Mouse (Mus musculus) lung, postnatal 36 days (tissue): Measurements from ENCODE around the gene Fgf2.

Experiments used
- DNase-seq: peaks from one replicate; pipeline ENCODE4 v3.0.0; 2022; ENCODE audit warnings: mixed read lengths

Fgf2 gene

GRCm38 (mm10) chr3:37360729-37361128 is 12.6 kb downstream of the Fgf2 start:
- peak; percentile 57 for DNase-seq

GRCm38 (mm10) chr3:37365144-37365543 is 17.0 kb downstream of the Fgf2 start:
- no peak for DNase-seq

- peak; percentile 51 for DNase-seq
Observed at GRCm38 (mm10) chr3:37365976-37366375, 17.8 kb downstream of the Fgf2 start.

- no peak for DNase-seq
Observed at GRCm38 (mm10) chr3:37366381-37367053, 18.4 kb downstream of the Fgf2 start.

GRCm38 (mm10) chr3:37370407-37370806 is 22.3 kb downstream of the Fgf2 start:
- DNase-seq, result no peak

- DNase-seq, result no peak
Observed at GRCm38 (mm10) chr3:37373712-37374111, 25.6 kb downstream of the Fgf2 start.

- no peak for DNase-seq
Observed at GRCm38 (mm10) chr3:37377926-37378325, 29.8 kb downstream of the Fgf2 start.

- DNase-seq, result peak; percentile 69
Observed at GRCm38 (mm10) chr3:37378412-37378811, 30.3 kb downstream of the Fgf2 start.

- no peak for DNase-seq
Observed at GRCm38 (mm10) chr3:37379201-37379600, 31.1 kb downstream of the Fgf2 start.

GRCm38 (mm10) chr3:37379930-37380881 is 32.1 kb downstream of the Fgf2 start:
- peak; percentile 85 for DNase-seq

GRCm38 (mm10) chr3:37381457-37381856 is 33.3 kb downstream of the Fgf2 start:
- DNase-seq, result no peak

GRCm38 (mm10) chr3:37383096-37383765 is 35.1 kb downstream of the Fgf2 start:
- no peak for DNase-seq

- no peak for DNase-seq
Observed at GRCm38 (mm10) chr3:37387310-37387709, 39.2 kb downstream of the Fgf2 start.

GRCm38 (mm10) chr3:37396930-37397608 is 48.9 kb downstream of the Fgf2 start:
- DNase-seq, result no peak

- DNase-seq, result peak; percentile 37
Observed at GRCm38 (mm10) chr3:37397646-37398045, 49.5 kb downstream of the Fgf2 start.

- peak; percentile 72 for DNase-seq
Observed at GRCm38 (mm10) chr3:37398661-37399395, 50.7 kb downstream of the Fgf2 start.

- peak; percentile 28 for DNase-seq
Observed at GRCm38 (mm10) chr3:37401729-37402610, 53.8 kb downstream of the Fgf2 start.

- DNase-seq, result no peak
Observed at GRCm38 (mm10) chr3:37407598-37407997, 59.5 kb downstream of the Fgf2 start.

- no peak for DNase-seq
Observed at GRCm38 (mm10) chr3:37413446-37413845, 65.3 kb downstream of the Fgf2 start.

GRCm38 (mm10) chr3:37414413-37414960 is 66.3 kb downstream of the Fgf2 start:
- DNase-seq, result peak; percentile 90

GRCm38 (mm10) chr3:37418341-37418740 is 70.2 kb downstream of the Fgf2 start:
- no peak for DNase-seq
